Mouse (Mus musculus): Measurements from ENCODE around the gene Dner.
"Not testable (repeated sequence)": the region's sequence is repeated elsewhere in the genome, so short reads cannot be mapped to it uniquely, and the experiment has no call there.

Gene Dner

GRCm38 (mm10) chr1:84386481-84387146 is 309.4 kb downstream of the Dner start:
- no peak for DNase-seq

GRCm38 (mm10) chr1:84382709-84383108 is 313.3 kb downstream of the Dner start:
- DNase-seq = no peak

- DNase-seq = no peak
Measured at GRCm38 (mm10) chr1:84382064-84382463, 314.0 kb downstream of the Dner start.

- DNase-seq = no peak
Measured at GRCm38 (mm10) chr1:84380895-84381294, 315.1 kb downstream of the Dner start.

GRCm38 (mm10) chr1:84367733-84368132 is 328.3 kb downstream of the Dner start:
- no peak for DNase-seq

- DNase-seq = no peak
Measured at GRCm38 (mm10) chr1:84366553-84366952, 329.5 kb downstream of the Dner start.

GRCm38 (mm10) chr1:84363967-84364366 is 332.1 kb downstream of the Dner start, which contains the start of gene Pid1:
Gene Pid1 (minus strand): TSS chr1:84364180.
- no peak for DNase-seq

- DNase-seq = no peak
Measured at GRCm38 (mm10) chr1:84362709-84363617, 333.1 kb downstream of the Dner start.

- no peak for DNase-seq
Measured at GRCm38 (mm10) chr1:84362209-84362608, 333.8 kb downstream of the Dner start.

GRCm38 (mm10) chr1:84361389-84361788 is 334.6 kb downstream of the Dner start:
- no peak for DNase-seq

- no peak for DNase-seq
Measured at GRCm38 (mm10) chr1:84359611-84360500, 336.2 kb downstream of the Dner start.

- DNase-seq = no peak
Measured at GRCm38 (mm10) chr1:84357216-84357615, 338.8 kb downstream of the Dner start.

GRCm38 (mm10) chr1:84350262-84350661 is 345.8 kb downstream of the Dner start:
- no peak for DNase-seq

GRCm38 (mm10) chr1:84347796-84348476 is 348.1 kb downstream of the Dner start:
- DNase-seq = no peak

GRCm38 (mm10) chr1:84332797-84333196 is 363.2 kb downstream of the Dner start:
- not testable (repeated sequence) for DNase-seq

GRCm38 (mm10) chr1:84331861-84332260 is 364.2 kb downstream of the Dner start:
- not testable (repeated sequence) for DNase-seq

- DNase-seq = no peak
Measured at GRCm38 (mm10) chr1:84325309-84325708, 370.7 kb downstream of the Dner start.

- no peak for DNase-seq
Measured at GRCm38 (mm10) chr1:84321327-84321726, 374.7 kb downstream of the Dner start.
